Mouse (Mus musculus): ENCODE data around the gene BC030867.
A peak's percentile ranks its signal among the peaks of the same experiment; 100 is the strongest.

The BC030867 gene

GRCm38 (mm10) chr11:102221243-102221953 is 27.3 kb upstream of the BC030867 start:
- DNase-seq (ENCODE audit: low read depth, low spot score), result no peak

GRCm38 (mm10) chr11:102221954-102222351 is 26.7 kb upstream of the BC030867 start:
- DNase-seq (ENCODE audit: low read depth, low spot score), result no peak

DNA sequence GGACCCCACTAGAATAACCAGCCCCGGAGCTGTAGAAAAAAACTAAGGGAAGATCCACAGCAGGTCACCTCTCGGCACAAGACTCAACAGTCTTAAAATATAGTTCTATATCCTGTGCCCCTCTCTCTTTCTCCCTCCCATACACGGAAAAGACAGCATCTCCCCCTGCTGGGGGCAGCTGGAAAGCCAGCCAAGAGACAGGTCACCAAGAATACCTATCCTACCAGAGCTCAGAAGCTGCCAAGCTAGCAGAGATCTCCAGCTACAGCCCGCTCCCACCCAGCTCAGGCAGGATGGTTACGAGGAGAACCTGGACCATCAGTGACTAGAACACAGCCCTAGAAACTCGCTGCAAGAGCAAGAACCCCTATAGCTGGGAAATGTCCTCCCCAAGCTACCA is 25.5 kb upstream of the BC030867 start:
- DNase-seq (ENCODE audit: low read depth, low spot score), result peak; percentile 69

- DNase-seq (ENCODE audit: low read depth, low spot score), result no peak
Measured at GRCm38 (mm10) chr11:102224686-102225085, 24.0 kb upstream of the BC030867 start.

DNA sequence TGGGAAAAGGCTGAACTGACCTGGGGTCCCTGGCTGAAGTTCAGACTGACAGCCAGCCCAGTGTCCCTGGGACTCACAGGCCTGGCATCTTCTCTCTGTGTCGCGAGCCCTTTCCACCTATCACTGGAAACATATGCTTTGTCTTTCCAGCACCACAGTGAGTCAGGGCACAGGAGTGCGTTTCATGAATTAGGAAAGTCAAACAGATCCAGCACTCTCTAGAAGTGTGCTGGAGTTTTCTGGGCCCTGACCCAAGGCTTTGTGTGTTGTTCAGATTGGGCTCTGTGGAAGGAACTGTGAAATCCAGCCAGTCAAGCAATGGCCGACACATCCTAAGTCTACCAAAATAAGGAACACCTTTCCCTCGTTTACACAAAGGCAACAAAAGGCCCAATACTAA is 23.5 kb upstream of the BC030867 start:
- no peak for DNase-seq (ENCODE audit: low read depth, low spot score)

- no peak for DNase-seq (ENCODE audit: low read depth, low spot score)
Measured at GRCm38 (mm10) chr11:102226067-102226978, 22.4 kb upstream of the BC030867 start.

DNA sequence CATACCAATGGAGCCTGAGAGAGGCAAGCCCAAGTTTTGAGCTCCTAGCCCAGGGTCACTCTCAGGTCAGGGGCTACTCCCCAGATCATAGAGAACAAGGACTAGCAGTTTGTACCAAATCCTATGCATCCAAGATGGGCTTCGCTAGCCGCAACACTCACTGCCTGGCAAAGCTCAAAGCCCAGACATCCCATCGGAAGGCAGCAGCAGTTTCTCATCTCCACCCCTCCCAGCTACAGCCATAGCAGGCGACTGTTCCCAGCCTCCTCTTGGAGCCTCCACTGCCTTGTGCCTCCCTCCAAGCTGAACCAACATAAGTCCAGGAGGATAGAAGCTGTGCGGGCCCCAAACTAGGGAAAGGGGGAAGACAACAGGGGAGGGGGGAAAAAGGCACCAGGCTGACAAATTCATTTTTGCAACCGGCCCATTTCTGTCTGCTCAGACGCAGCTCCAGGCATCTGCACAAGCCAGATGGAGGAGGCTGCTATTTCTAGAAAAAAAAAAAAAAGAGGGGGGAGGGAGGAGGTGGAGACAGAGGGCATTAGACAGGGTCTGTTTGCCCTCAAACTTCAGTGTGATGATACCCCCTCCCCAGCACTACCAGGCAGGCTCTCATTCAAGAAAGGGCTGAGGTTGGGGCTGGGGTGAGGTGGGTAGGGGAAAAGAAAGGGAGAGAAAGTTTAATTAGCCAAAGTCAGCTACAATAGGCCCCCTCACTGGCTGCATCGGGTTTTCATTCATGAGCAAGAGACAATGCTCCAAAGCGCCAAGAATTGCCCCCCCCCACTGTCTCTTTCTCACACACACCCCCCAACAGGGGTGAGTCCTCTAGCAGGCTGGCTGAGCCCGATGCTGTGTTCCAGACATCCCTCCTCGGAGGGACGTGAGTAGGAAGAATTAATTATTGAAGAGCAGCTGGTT is 21.2 kb upstream of the BC030867 start:
- peak; percentile 49 for DNase-seq (ENCODE audit: low read depth, low spot score)

DNA sequence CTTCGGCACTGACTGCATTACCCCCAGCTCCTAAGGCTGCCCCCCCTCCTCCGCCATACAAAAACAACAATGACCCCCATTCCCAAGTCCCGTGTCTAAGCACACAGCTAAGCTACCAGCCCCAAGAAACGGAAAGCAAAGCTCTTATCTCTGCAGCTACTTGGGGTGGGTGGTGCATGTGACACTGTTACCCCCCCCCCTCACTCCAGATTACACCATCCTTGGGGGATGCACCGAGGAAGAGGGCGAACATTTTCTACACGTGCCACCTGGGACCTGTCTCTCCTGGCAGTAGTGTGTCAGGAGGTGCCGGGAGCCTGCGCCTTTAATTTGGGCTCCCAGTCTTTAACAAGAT is 20.5 kb upstream of the BC030867 start:
- no peak for DNase-seq (ENCODE audit: low read depth, low spot score)

GRCm38 (mm10) chr11:102228646-102229268 is 19.9 kb upstream of the BC030867 start:
- no peak for DNase-seq (ENCODE audit: low read depth, low spot score)

DNA sequence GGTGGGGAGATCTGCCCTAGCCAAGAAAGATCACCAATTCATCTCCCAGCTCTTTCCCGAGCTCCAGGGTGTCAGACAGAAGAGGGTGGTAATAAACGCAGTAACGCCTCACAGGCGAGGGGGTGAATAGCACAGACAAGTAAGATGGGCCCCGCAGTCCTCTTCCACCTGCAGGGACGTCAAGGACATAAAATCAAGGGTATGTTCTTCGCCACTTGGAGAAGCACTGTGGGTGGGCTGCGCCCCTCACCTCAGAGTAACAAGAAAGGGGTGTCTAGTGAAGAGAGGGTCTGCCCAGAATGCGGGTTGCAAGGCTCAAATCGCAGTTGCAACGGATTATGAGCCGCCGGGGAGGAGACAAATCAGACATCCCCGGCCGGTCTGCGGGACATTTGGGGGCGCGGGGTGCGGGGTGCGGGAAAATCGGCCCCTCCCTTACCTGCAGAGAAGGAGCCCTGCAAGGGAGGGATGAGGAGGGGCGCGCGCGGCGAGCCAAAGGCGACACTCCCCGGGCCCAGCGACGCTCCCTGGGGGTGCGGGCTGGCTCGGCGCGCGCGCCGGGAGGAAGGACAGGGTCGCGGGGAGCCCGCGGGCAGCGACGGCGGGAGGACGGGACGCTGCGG is 19.2 kb upstream of the BC030867 start:
- no peak for DNase-seq (ENCODE audit: low read depth, low spot score)

DNA sequence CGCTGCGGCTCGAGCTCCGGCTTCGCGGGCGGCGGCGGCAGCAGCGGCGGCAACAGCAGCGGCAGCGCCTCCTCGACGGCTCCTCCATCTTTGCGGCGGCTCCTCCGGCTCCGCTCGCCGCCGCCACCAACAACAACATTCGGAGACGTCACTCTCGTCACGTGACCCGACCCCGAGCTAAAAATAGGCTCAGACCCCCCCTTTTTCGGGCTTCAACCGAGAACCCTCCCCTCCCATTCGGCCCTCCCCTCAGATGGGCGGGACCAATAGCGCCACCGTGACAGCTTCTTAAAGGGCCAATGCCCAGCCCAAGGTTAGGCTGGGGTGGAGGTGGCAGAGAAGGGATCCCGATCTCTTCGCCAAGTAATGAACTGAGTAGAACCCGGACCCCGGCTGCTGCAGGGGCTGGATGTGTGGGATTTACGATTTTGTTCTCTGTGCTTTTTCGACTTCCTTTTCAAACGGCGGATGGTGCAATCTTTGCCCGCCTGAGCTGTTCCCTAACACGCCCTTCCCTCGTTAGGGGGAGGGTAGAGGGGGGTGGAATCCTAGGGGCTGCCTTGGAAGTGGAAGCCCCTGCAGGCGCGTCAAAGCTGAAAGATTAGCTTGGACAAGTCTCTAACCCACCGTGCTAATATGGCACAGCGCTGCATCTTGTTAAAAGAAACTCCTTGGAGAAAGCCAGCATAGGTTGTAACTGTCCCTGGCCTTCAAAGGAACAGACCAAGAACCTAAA is 18.5 kb upstream of the BC030867 start, which contains the start of gene Hdac5:
Hdac5 (minus strand) TSS at position 161 of the 736 bp plus-strand sequence.
- DNase-seq (ENCODE audit: low read depth, low spot score), result peak; percentile 99

DNA sequence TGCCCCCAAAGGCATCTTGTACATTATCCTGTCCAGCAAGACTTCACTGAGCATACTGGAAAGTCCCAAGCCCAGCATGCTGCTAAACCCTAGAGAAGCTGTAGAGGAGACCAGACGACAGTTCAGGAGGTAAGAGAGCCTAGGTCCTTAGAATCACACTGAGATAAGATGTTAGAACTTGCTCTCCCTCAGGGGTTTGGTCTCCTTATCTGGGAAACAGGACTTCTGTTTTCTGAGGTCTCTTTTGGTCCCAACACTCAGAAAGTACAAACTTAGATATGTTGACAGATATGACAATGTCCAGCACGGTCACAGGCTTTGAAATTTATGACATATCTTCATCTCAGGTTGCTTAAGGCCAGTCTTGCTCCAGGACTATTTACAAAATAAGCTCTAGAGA is 12.7 kb upstream of the BC030867 start:
- no peak for DNase-seq (ENCODE audit: low read depth, low spot score)

DNA sequence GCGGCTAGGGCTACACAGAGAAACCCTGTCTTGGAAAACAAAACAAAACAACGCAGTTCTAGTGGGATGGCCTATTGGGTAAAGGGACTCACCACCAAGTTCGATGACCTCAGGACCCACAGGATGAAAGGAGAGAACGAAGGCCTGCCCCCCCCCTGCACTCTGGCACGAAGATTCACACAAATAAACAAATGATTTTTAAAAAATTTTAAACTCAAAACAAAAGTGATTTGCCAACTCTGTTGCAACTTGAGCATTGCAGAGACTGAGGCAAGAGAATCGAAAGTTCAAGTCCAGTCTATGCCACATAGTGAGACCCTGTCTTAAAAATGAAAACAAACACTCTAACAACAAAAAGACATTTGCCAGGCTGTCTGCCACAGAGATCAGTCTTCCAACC is 8.0 kb upstream of the BC030867 start:
- DNase-seq (ENCODE audit: low read depth, low spot score), result no peak

GRCm38 (mm10) chr11:102241246-102241645 is 7.4 kb upstream of the BC030867 start:
- no peak for DNase-seq (ENCODE audit: low read depth, low spot score)

- no peak for DNase-seq (ENCODE audit: low read depth, low spot score)
Measured at GRCm38 (mm10) chr11:102241874-102242273, 6.8 kb upstream of the BC030867 start.

DNA sequence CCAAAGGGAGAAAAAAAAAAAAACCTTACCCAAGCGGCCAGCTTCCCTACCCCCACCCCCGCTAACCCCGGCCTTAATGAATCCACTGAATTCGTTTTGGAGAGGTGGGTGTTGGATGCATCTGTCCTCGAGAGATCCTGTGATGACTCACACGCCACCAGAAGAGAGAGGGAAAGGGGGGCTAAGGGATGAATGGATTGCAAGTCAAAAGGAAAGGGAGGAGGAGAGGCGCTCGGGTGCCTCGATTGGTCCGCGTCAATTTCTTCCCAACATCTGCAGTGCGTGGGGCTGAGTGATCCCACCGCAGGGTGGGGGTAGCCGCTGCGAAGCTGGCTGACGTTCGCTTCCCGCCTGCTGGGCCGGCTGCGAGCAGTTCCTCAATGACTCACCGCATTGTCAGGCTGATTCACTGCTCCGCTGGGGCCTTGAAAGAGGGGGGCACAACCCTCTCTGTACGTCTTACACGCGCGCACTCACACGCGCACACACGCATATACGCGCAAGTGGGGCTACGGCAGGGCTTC is 3.7 kb upstream of the BC030867 start:
- peak; percentile 78 for DNase-seq (ENCODE audit: low read depth, low spot score)

GRCm38 (mm10) chr11:102245581-102246272 is 3.0 kb upstream of the BC030867 start:
- DNase-seq (ENCODE audit: low read depth, low spot score), result no peak

- no peak for DNase-seq (ENCODE audit: low read depth, low spot score)
Measured at GRCm38 (mm10) chr11:102246273-102246635, 2.4 kb upstream of the BC030867 start.

DNA sequence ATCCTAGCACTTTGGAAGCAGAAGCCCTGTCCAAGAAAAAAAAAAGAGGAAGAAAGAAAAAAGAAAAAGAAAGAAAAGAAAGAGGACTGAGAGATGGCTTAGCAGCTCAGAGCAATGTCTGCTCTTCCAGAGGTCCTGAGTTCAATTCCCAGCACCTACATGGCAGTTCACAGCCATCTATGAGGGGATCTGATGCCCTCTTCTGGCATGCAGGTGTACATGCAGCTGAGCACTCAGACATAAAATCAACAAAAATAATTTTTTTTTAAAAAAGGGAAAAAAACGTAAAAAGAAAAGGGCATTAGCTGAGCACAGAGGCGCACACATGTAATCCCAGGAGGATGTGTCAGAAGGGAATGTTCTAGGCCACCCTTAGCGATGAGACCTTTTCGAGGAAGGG is 1.8 kb upstream of the BC030867 start:
- DNase-seq (ENCODE audit: low read depth, low spot score), result no peak

All from mesoderm, embryonic 11.5 days (tissue).